Comparison of ENCODE assay signal across 18 mouse cellular contexts in genomic region chrX:158614029-158614428, GRCm38 (mm10).
DNase-seq lines count a peak whose midpoint lies in the region; ATAC-seq and TF ChIP-seq lines count a peak whose summit lies in the region.
"Had no signal": no experiment of that assay in that cellular context is flagged by ENCODE, and none has a peak within 500 bp of the region (broad histone marks: within the 10 kb centered on the region; RNA-seq: fewer than 3 reads in every experiment).

No protein-coding gene starts in this region.

- no peak for ATAC-seq in megakaryocyte, adult 5-6 weeks (ENCODE audit: poor library complexity, severe bottlenecking)

- DNase-seq in layer of hippocampus, adult 2 months (ENCODE audit: low spot score in 2 of 2), result peak; percentile 15 to 25
- DNase-seq in layer of hippocampus, postnatal 10 days (ENCODE audit: low spot score in 2 of 2), result no peak
- peak; percentile 19 to 29 for DNase-seq in layer of hippocampus, adult 8-10 months (ENCODE audit: low spot score in 2 of 2)
- peak; percentile 34 to 81 for DNase-seq in left cerebral cortex, postnatal 25 days (ENCODE audit: low spot score in 2 of 2)
- peak; percentile 70 for DNase-seq in telencephalon, adult 2 months (ENCODE audit: low read depth, low spot score)
- DNase-seq in adrenal gland, postnatal 36 days, result no peak
- DNase-seq: adrenal gland, postnatal 14 days; cerebellum, adult 11-12 months; cerebellum, postnatal 14 days; kidney, postnatal 25 days; spleen, adult 18-20 months had no signal

- H3K27ac ChIP-seq in layer of hippocampus, adult 2 months, result peak overlapping the region; percentile 72
- H3K27ac ChIP-seq: forebrain, embryonic 10.5 days; heart, embryonic 10.5 days; hindbrain, embryonic 12.5 days; limb, embryonic 15.5 days; neural tube, embryonic 13.5 days had no signal

- H3K4me3 ChIP-seq in layer of hippocampus, adult 2 months, result no peak overlapping the region
- H3K4me3 ChIP-seq: forebrain, embryonic 10.5 days; heart, embryonic 10.5 days; hindbrain, embryonic 12.5 days; limb, embryonic 15.5 days; megakaryocyte, embryonic 14.5 days; neural tube, embryonic 13.5 days had no signal

- intact Hi-C loops in left cerebral cortex, postnatal 25 days (cut with DNase I), result loop anchor here (1.0 to 5.0 kb wide), 3 partner anchors 222 to 572 kb away; partner anchors contain the start of gene Cnksr2

- TF ChIP-seq CTCF in layer of hippocampus, adult 2 months (conservative IDR thresholded peaks at IDR 0.05), result no peak

Comparison
In these comparisons a context has a peak if more than half of its experiments do, and no peak if none do; other contexts are left out.
1. DNase-seq: peak in layer of hippocampus, adult 2 months (2 of 2), layer of hippocampus, adult 8-10 months (2 of 2), left cerebral cortex, postnatal 25 days (2 of 2) and telencephalon, adult 2 months (single experiment); none in layer of hippocampus, postnatal 10 days (0 of 2) and adrenal gland, postnatal 36 days (0 of 2).